In genomic region chr14:104389297-104390071, GRCm38 (mm10) we compare ENCODE assay signal across 14 mouse cellular contexts.
"Had no signal": no experiment of that assay in that cellular context is flagged by ENCODE, and none has a peak within 500 bp of the region (broad histone marks: within the 10 kb centered on the region; RNA-seq: fewer than 3 reads in every experiment).

No protein-coding gene starts in this region.

- H3K4me2 ChIP-seq: liver, embryonic 11.5 days; liver, embryonic 15.5 days; stomach, embryonic 15.5 days had no signal

- H3K27me3 ChIP-seq: liver, embryonic 15.5 days; stomach, embryonic 15.5 days had no signal

- H3K9ac ChIP-seq: liver, embryonic 15.5 days; stomach, embryonic 15.5 days had no signal

- H3K9me3 ChIP-seq: limb, embryonic 10.5 days; liver, embryonic 15.5 days; stomach, embryonic 15.5 days had no signal

- H3K27ac ChIP-seq: layer of hippocampus, adult 2 months; limb, embryonic 10.5 days; liver, embryonic 15.5 days; stomach, embryonic 15.5 days had no signal

- H3K36me3 ChIP-seq: limb, embryonic 10.5 days; liver, embryonic 15.5 days; stomach, embryonic 15.5 days had no signal

- H3K4me1 ChIP-seq: limb, embryonic 10.5 days; liver, embryonic 15.5 days; stomach, embryonic 15.5 days had no signal

- ATAC-seq: lung, postnatal 0 days had no signal

- DNase-seq: kidney, adult 11 months; kidney, postnatal 10 days; kidney, postnatal 4 days; lung, adult 2 months; lung, postnatal 36 days; right cerebral cortex, postnatal 14 days; thymus, adult 2 months; thymus, postnatal 25 days had no signal

- H3K4me3 ChIP-seq: layer of hippocampus, adult 2 months; limb, embryonic 10.5 days; liver, embryonic 15.5 days; stomach, embryonic 15.5 days had no signal
